Mouse (Mus musculus): ENCODE results near the gene Pdcd4. TPM values are rescaled to one million over a fixed set of nuclear protein-coding genes. Genes with fewer than 3 reads are reported as not detected.

Pdcd4 gene
- polyA plus RNA-seq, 1 experiment from 2014 or later: 90.6 TPM

DNA sequence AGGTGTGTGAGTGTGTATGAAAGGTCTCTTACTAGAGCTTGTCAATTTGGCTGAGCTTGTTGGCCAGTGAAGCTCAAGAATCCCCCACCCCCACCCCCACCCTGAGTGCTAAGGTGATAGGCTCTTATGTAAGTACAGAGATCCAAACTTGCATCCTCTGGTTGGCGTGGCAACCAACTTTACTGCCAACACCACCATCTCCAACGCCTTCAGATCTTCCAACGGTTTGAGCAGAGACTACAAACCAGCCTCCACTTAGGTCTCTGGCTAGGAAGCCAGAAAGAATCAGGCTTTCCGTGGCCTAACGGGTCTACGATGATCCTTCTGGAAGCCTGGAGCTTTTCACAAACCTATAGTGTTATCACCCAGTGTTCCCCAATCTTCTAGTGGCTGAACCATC, 23.9 kb upstream of the Pdcd4 start:
- Histone ChIP-seq H3K9me3 (ENCODE audit: control insufficient read depth, low read length) (no peaks in the 10 kb centered on the region), H3K27ac (ENCODE audit: low read depth, low read length) (no peak overlapping the region), H3K4me1 (replicated peaks; ENCODE audit: control insufficient read depth, insufficient read depth, low read length) (no peaks in the 10 kb centered on the region), H3K27me3 (ENCODE audit: control insufficient read depth, insufficient read depth, low read length) (no peaks in the 10 kb centered on the region), H3K4me2 (ENCODE audit: low read depth, low read length, severe bottlenecking) (no peak overlapping the region), H3K9ac (ENCODE audit: low read length) (no peak overlapping the region), H3K36me3 (ENCODE audit: control insufficient read depth, insufficient read depth, low read length) (no peaks in the 10 kb centered on the region), H3K4me3 (ENCODE audit: low read depth, low read length) (no peak overlapping the region)
- 93% methylated on average over 6 of the region's 6 CpGs for whole genome bisulfite sequencing
- no peak for ATAC-seq (replicated peaks; ENCODE audit: low FRiP score)
- no peak for DNase-seq (ENCODE audit: low spot score)

DNA sequence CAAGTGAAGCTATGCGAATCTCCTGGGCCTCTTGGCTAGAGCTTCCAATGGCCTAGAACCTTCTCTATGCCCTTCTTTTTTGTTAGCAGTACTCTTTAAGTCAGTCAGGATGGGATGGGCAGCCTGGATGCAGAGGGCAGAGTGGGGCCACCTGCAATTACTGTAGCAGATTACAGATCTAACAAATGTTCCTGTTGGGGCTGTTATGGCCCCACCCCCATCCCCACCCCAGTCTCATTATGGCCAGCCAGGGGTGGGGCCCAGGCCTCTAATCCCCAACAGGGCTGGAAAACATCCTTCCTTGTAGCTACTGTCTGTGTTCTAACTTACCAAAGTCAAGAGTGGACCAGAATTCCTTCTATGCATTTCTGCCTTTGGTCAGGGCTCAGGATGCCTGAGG, 23.2 kb upstream of the Pdcd4 start:
- H3K27me3 ChIP-seq (ENCODE audit: control insufficient read depth, insufficient read depth, low read length): no peaks in the 10 kb centered on the region
- 96% methylated on average over 1 of the region's 1 CpGs for WGBS
- ATAC-seq (replicated peaks; ENCODE audit: low FRiP score) (no peak), DNase-seq (ENCODE audit: low spot score) (no peak)
- no peak overlapping the region for H3K4me2 ChIP-seq (ENCODE audit: low read depth, low read length, severe bottlenecking)
- no peaks in the 10 kb centered on the region for H3K36me3 ChIP-seq (ENCODE audit: control insufficient read depth, insufficient read depth, low read length)
- H3K9ac ChIP-seq (ENCODE audit: low read length): no peak overlapping the region
- no peaks in the 10 kb centered on the region for H3K9me3 ChIP-seq (ENCODE audit: control insufficient read depth, low read length)
- no peaks in the 10 kb centered on the region for H3K4me1 ChIP-seq (replicated peaks; ENCODE audit: control insufficient read depth, insufficient read depth, low read length)
- no peak overlapping the region for H3K27ac ChIP-seq (ENCODE audit: low read depth, low read length)
- no peak overlapping the region for H3K4me3 ChIP-seq (ENCODE audit: low read depth, low read length)

DNA sequence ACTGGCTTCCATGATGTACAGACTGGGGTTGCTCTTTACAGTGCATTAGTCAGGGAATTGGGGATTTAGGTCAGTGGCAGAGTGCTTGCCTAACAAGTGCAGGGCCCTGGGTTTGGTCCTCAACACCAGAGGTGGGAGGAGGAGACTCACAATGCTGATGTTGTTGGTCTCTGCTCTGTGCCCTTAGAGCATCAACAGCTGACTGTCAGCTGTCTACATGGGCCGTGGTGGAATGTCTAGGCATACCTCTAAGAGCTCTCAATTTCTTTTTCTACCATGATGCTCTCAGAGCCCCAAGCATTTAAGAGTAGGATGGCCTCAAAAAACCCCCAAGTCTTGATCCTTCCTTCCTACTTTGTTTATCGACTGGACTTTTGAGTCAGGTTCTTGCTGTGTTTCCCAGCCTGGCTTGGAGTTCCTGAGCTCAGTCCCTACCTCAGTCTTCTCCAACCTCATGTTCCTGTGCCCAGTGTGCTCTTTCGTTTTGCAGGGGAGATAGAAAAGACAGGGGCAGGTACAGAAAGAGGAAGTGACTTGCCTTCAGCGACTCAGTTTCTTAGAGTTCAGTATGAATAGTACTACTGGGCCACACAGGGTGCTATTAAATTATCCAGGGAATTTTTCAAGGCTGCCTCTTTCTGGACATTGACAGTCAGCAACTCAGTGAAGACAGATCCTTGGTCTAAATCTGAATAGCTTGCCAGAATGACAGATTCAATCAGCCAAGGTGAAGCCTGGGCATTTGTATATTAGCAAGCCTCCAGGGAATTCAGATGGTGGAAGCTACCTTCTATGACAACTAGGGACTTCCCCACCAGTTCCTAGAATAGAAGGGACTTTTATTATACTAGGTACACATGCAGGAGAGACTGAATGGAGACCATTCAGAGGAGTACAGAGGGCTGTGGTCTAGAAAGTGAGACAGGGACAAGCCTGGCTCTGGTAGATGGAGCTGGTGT, 22.3 kb upstream of the Pdcd4 start:
- Histone ChIP-seq H3K27ac (ENCODE audit: low read depth, low read length) (no peak overlapping the region), H3K9ac (ENCODE audit: low read length) (no peak overlapping the region), H3K4me2 (ENCODE audit: low read depth, low read length, severe bottlenecking) (no peak overlapping the region), H3K4me3 (ENCODE audit: low read depth, low read length) (no peak overlapping the region), H3K36me3 (ENCODE audit: control insufficient read depth, insufficient read depth, low read length) (no peaks in the 10 kb centered on the region), H3K4me1 (replicated peaks; ENCODE audit: control insufficient read depth, insufficient read depth, low read length) (no peaks in the 10 kb centered on the region), H3K9me3 (ENCODE audit: control insufficient read depth, low read length) (no peaks in the 10 kb centered on the region), H3K27me3 (ENCODE audit: control insufficient read depth, insufficient read depth, low read length) (no peaks in the 10 kb centered on the region)
- 75% methylated on average over 4 of the region's 4 CpGs for whole genome bisulfite sequencing
- ATAC-seq (replicated peaks; ENCODE audit: low FRiP score): no peak
- no peak for DNase-seq (ENCODE audit: low spot score)

DNA sequence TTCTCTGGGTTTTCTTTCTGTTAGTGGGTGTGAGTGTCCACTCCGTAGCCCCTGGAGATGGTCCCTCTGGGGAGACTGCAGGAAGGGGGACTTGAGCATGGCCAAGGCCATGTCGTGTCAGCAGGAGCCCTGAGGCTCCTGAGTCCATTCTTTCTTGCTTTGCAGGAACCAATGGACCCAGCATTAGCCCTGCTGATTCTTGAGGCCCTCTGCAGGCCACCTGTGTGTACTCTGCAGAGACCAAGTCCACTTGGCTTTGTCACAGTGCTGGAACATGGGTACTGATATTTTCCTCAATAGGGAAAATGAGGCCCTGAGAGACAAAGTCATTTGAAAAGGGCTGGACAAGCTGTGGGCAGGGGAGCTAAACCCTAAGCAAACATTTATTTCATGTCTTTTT, 21.5 kb upstream of the Pdcd4 start:
- no peak overlapping the region for H3K4me2 ChIP-seq (ENCODE audit: low read depth, low read length, severe bottlenecking)
- WGBS: 60% methylated on average over 2 of the region's 2 CpGs

DNA sequence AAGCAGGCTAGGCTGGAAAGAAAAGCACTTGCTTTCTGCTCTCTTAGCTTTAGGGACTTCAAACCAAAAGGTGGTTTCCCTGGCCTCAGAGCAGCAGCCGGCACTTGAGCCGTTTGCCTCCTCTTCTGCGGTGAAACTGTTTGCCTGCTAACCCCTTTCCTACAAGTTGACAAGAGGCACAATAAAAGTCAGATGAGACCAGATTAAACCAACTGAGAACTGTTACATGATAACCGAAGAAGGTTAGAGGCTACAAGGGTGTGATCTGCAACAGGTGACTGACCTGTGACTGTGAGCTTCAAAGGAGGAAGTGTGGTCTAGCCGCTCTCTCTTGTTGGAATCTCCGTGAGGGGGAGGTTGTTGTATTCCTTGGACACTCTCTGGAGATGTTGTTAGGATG, 20.5 kb upstream of the Pdcd4 start:
- DNase-seq (ENCODE audit: low spot score) (no peak), ATAC-seq (replicated peaks; ENCODE audit: low FRiP score) (no peak)
- no peaks in the 10 kb centered on the region for H3K36me3 ChIP-seq (ENCODE audit: control insufficient read depth, insufficient read depth, low read length)
- no peaks in the 10 kb centered on the region for H3K4me1 ChIP-seq (replicated peaks; ENCODE audit: control insufficient read depth, insufficient read depth, low read length)
- no peak overlapping the region for H3K9ac ChIP-seq (ENCODE audit: low read length)
- H3K4me2 ChIP-seq (ENCODE audit: low read depth, low read length, severe bottlenecking): no peak overlapping the region
- H3K4me3 ChIP-seq (ENCODE audit: low read depth, low read length): no peak overlapping the region
- 88% methylated on average over 6 of the region's 6 CpGs for WGBS
- no peaks in the 10 kb centered on the region for H3K9me3 ChIP-seq (ENCODE audit: control insufficient read depth, low read length)
- H3K27ac ChIP-seq (ENCODE audit: low read depth, low read length): no peak overlapping the region
- no peaks in the 10 kb centered on the region for H3K27me3 ChIP-seq (ENCODE audit: control insufficient read depth, insufficient read depth, low read length)

More for the DNA sequence above, 21.5 kb upstream of the Pdcd4 start:
- Histone ChIP-seq H3K27me3 (ENCODE audit: control insufficient read depth, insufficient read depth, low read length) (no peaks in the 10 kb centered on the region), H3K4me1 (replicated peaks; ENCODE audit: control insufficient read depth, insufficient read depth, low read length) (no peaks in the 10 kb centered on the region), H3K27ac (ENCODE audit: low read depth, low read length) (no peak overlapping the region), H3K36me3 (ENCODE audit: control insufficient read depth, insufficient read depth, low read length) (no peaks in the 10 kb centered on the region), H3K9me3 (ENCODE audit: control insufficient read depth, low read length) (no peaks in the 10 kb centered on the region), H3K9ac (ENCODE audit: low read length) (no peak overlapping the region), H3K4me3 (ENCODE audit: low read depth, low read length) (no peak overlapping the region)
- ATAC-seq (replicated peaks; ENCODE audit: low FRiP score): no peak
- no peak for DNase-seq (ENCODE audit: low spot score)

DNA sequence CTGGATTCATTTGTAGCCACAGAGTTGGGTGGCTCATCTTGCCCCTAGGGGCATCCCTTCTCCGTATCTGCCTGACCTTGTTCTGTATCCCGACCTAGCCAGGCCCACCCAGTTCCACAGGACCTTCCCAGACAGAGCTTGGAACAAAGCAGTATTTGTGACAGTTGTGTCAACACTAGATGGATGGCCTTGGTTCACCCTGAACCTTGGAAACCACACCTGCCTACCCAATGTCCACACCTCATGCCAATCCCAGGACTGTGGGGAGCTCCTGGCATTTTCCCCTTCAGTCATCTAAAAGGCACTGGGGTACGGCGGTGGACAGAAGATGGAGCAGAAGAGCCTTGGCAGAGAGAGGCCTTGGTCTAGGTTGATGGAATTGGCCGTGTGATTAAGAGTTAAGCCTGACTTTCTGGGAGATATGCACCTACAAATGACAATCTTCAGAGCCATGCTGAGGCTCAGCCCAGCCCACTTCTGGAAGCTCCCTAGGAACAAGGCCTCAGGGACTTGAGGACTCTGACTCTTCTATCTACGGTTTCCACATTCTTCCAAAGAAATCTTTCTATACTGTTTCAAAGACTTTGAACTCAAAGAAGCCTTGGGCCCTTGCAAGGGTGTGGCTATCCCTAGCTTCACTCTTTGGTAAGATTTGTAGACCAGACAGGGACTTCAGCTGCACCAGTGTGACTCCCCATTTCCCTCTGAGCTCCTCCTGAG, 18.9 kb upstream of the Pdcd4 start:
- ATAC-seq (replicated peaks; ENCODE audit: low FRiP score): no peak
- Histone ChIP-seq H3K4me3 (ENCODE audit: low read depth, low read length) (no peak overlapping the region), H3K27me3 (ENCODE audit: control insufficient read depth, insufficient read depth, low read length) (no peaks in the 10 kb centered on the region), H3K36me3 (ENCODE audit: control insufficient read depth, insufficient read depth, low read length) (no peaks in the 10 kb centered on the region), H3K4me1 (replicated peaks; ENCODE audit: control insufficient read depth, insufficient read depth, low read length) (no peaks in the 10 kb centered on the region), H3K9me3 (ENCODE audit: control insufficient read depth, low read length) (no peaks in the 10 kb centered on the region), H3K9ac (ENCODE audit: low read length) (no peak overlapping the region), H3K27ac (ENCODE audit: low read depth, low read length) (no peak overlapping the region), H3K4me2 (ENCODE audit: low read depth, low read length, severe bottlenecking) (no peak overlapping the region)
- no peak for DNase-seq (ENCODE audit: low spot score)
- WGBS: 84% methylated on average over 6 of the region's 6 CpGs

DNA sequence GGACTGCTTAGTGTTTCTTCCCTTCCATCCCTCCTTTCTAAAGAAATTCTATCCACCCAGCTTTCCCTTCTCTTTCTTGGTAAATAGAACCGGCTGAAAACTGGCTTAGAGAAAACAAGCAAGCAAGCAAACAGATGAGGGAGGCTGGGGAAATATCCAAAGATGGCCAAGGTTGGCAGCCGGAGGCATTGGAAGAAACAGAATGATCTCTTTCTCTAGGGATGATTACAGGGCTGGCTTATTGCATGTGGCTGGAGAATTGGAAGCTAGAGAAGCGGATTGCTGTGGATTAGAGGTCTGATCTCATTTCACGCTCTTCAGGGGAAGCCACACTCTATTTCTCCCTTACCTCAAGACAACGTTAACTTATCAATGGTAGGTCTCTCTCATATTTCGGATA, 16.8 kb upstream of the Pdcd4 start:
- H3K9me3 ChIP-seq (ENCODE audit: control insufficient read depth, low read length): no peaks in the 10 kb centered on the region
- H3K27me3 ChIP-seq (ENCODE audit: control insufficient read depth, insufficient read depth, low read length): no peaks in the 10 kb centered on the region
- ATAC-seq (replicated peaks; ENCODE audit: low FRiP score) (no peak), DNase-seq (ENCODE audit: low spot score) (no peak)
- no peaks in the 10 kb centered on the region for H3K36me3 ChIP-seq (ENCODE audit: control insufficient read depth, insufficient read depth, low read length)
- no peak overlapping the region for H3K9ac ChIP-seq (ENCODE audit: low read length)
- no peak overlapping the region for H3K4me3 ChIP-seq (ENCODE audit: low read depth, low read length)
- no peak overlapping the region for H3K4me2 ChIP-seq (ENCODE audit: low read depth, low read length, severe bottlenecking)
- no peak overlapping the region for H3K27ac ChIP-seq (ENCODE audit: low read depth, low read length)
- H3K4me1 ChIP-seq (replicated peaks; ENCODE audit: control insufficient read depth, insufficient read depth, low read length): no peaks in the 10 kb centered on the region
- 72% methylated on average over 6 of the region's 6 CpGs for WGBS

DNA sequence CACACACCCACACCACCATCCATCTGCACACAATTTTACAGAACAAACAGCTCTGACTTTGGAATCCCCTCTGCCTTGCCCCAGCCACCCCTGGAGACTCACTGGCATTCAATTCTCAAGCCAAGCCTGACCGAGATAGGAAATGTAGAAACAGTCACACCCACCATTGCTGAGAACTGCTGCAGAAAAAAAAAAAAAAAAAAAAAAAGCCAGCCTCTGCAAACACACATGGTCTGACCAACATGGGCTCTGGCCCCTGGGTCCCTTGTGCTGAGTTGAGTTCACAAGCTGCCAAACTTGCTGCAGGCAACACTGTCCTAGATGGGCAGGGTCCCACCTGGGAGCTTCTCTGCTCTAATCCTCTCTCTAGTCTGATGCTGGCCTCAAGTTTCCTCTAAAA, 14.3 kb upstream of the Pdcd4 start:
- ATAC-seq (replicated peaks; ENCODE audit: low FRiP score) (no peak), DNase-seq (ENCODE audit: low spot score) (no peak)
- H3K4me2 ChIP-seq (ENCODE audit: low read depth, low read length, severe bottlenecking): no peak overlapping the region
- no peaks in the 10 kb centered on the region for H3K27me3 ChIP-seq (ENCODE audit: control insufficient read depth, insufficient read depth, low read length)
- no peaks in the 10 kb centered on the region for H3K36me3 ChIP-seq (ENCODE audit: control insufficient read depth, insufficient read depth, low read length)
- H3K4me3 ChIP-seq (ENCODE audit: low read depth, low read length): no peak overlapping the region
- H3K9me3 ChIP-seq (ENCODE audit: control insufficient read depth, low read length): no peaks in the 10 kb centered on the region
- no peaks in the 10 kb centered on the region for H3K4me1 ChIP-seq (replicated peaks; ENCODE audit: control insufficient read depth, insufficient read depth, low read length)
- 83% methylated on average over 1 of the region's 1 CpGs for WGBS
- H3K27ac ChIP-seq (ENCODE audit: low read depth, low read length): no peak overlapping the region
- no peak overlapping the region for H3K9ac ChIP-seq (ENCODE audit: low read length)
